ENCODE assay signal across 26 mouse cellular contexts in genomic region chr12:88778036-88778435, GRCm38 (mm10). TPM values are rescaled to one million over a fixed set of nuclear protein-coding genes. Genes with fewer than 3 reads are reported as not detected.
"Had no signal": no experiment of that assay in that cellular context is flagged by ENCODE, and none has a peak within 500 bp of the region (broad histone marks: within the 10 kb centered on the region; RNA-seq: fewer than 3 reads in every experiment).

No protein-coding gene starts in this region.

- H3K4me1 ChIP-seq: heart, embryonic 13.5 days; heart, embryonic 15.5 days; hindbrain, embryonic 13.5 days; hindbrain, embryonic 15.5 days; kidney, embryonic 15.5 days; limb, embryonic 13.5 days; limb, embryonic 15.5 days; liver, embryonic 12.5 days had no signal

- H3K9me3 ChIP-seq: heart, embryonic 13.5 days; heart, embryonic 15.5 days; hindbrain, embryonic 13.5 days; hindbrain, embryonic 15.5 days; kidney, embryonic 15.5 days; limb, embryonic 13.5 days; limb, embryonic 15.5 days; liver, embryonic 12.5 days had no signal

- H3K27ac ChIP-seq: heart, adult 2 months; heart, embryonic 13.5 days; heart, embryonic 15.5 days; hindbrain, embryonic 13.5 days; hindbrain, embryonic 15.5 days; hindbrain, postnatal 0 days; kidney, embryonic 15.5 days; kidney, postnatal 0 days; limb, embryonic 13.5 days; limb, embryonic 15.5 days; liver, embryonic 12.5 days; liver, embryonic 14.5 days had no signal

- H3K4me3 ChIP-seq: heart, adult 2 months; heart, embryonic 13.5 days; heart, embryonic 15.5 days; hindbrain, embryonic 13.5 days; hindbrain, embryonic 15.5 days; kidney, embryonic 15.5 days; limb, embryonic 13.5 days; limb, embryonic 15.5 days; liver, embryonic 12.5 days had no signal

- H3K9ac ChIP-seq: heart, embryonic 13.5 days; heart, embryonic 15.5 days; hindbrain, embryonic 13.5 days; hindbrain, embryonic 15.5 days; kidney, embryonic 15.5 days; limb, embryonic 13.5 days; limb, embryonic 15.5 days; liver, embryonic 12.5 days; liver, embryonic 14.5 days had no signal

- DNase-seq: gastrocnemius, postnatal 14 days; gastrocnemius, postnatal 36 days; heart, adult 11 months; heart, adult 2 months; heart, postnatal 14 days; heart, postnatal 36 days; kidney, adult 11 months; kidney, adult 2 months; kidney, adult 9 months; kidney, postnatal 14 days; kidney, postnatal 36 days; layer of hippocampus, postnatal 36 days had no signal

- H3K27me3 ChIP-seq: heart, embryonic 13.5 days; heart, embryonic 15.5 days; hindbrain, embryonic 13.5 days; hindbrain, embryonic 15.5 days; kidney, embryonic 15.5 days; limb, embryonic 13.5 days; limb, embryonic 15.5 days; liver, embryonic 12.5 days had no signal

- H3K4me2 ChIP-seq: heart, embryonic 11.5 days; heart, embryonic 13.5 days; heart, embryonic 15.5 days; hindbrain, embryonic 13.5 days; hindbrain, embryonic 15.5 days; kidney, embryonic 15.5 days; limb, embryonic 13.5 days; limb, embryonic 15.5 days; liver, embryonic 12.5 days had no signal

- ATAC-seq: hindbrain, postnatal 0 days; intestine, embryonic 16.5 days; liver, embryonic 12.5 days had no signal

- H3K36me3 ChIP-seq: heart, embryonic 13.5 days; heart, embryonic 15.5 days; hindbrain, embryonic 13.5 days; hindbrain, embryonic 15.5 days; kidney, embryonic 15.5 days; limb, embryonic 13.5 days; limb, embryonic 15.5 days; liver, embryonic 12.5 days had no signal

RNA-seq across cellular contexts. Expression of gene Nrxn3, which starts 55.4 kb away (rescaled TPM):
- total RNA-seq: hematopoietic stem cell, adult 5-6 weeks had no signal
- polyA plus RNA-seq: heart, adult 2 months had no signal
